Mouse (Mus musculus) heart, embryonic 11.5 days (tissue): ENCODE measurements around the gene Lcn8. TPM values are rescaled to one million over a fixed set of nuclear protein-coding genes. Genes with fewer than 3 reads are reported as not detected.

Source experiments
- ATAC-seq: fragments of 200-750 bp; cut with Nextera tagmentation; replicated peaks from 2 replicates; pipeline ENCODE4 v1.8.0; 2017; ENCODE audit warnings: moderate library complexity; ENCODE audit not compliant: insufficient number of reproducible peaks, low FRiP score, low TSS enrichment
- H3K27ac ChIP-seq: fragments of 300-500 bp; sonication (generic); 2 replicates; pipeline ENCODE4 v1.5.1; 2014; ENCODE audit warnings: mild to moderate bottlenecking, low read depth, low read length
- H3K27me3 ChIP-seq: fragments of 300-500 bp; sonication (generic); 2 replicates; pipeline ENCODE4 v1.6.1; 2014; ENCODE audit warnings: mild to moderate bottlenecking, low read length, mixed read lengths; ENCODE audit not compliant: control insufficient read depth, insufficient read depth
- H3K36me3 ChIP-seq: fragments of 300-500 bp; sonication (generic); 2 replicates; pipeline ENCODE4 v1.6.1; 2014; ENCODE audit warnings: mild to moderate bottlenecking, low read length, moderate library complexity, mixed read lengths; ENCODE audit not compliant: control insufficient read depth, insufficient read depth
- H3K4me1 ChIP-seq: fragments of 300-500 bp; sonication (generic); 2 replicates; pipeline ENCODE4 v1.6.1; 2014; ENCODE audit warnings: low read length; ENCODE audit not compliant: control insufficient read depth, insufficient read depth
- H3K4me2 ChIP-seq: fragments of 300-500 bp; sonication (generic); 2 replicates; pipeline ENCODE4 v1.6.1; 2014; ENCODE audit warnings: mild to moderate bottlenecking, moderate library complexity
- H3K4me3 ChIP-seq: fragments of 300-500 bp; sonication (generic); 2 replicates; pipeline ENCODE4 v1.5.1; 2014; ENCODE audit warnings: low read depth, low read length
- H3K9ac ChIP-seq: fragments of 300-500 bp; sonication (generic); 2 replicates; pipeline ENCODE4 v1.6.1; 2014; ENCODE audit warnings: mild to moderate bottlenecking, low read depth, low read length, moderate library complexity
- H3K9me3 ChIP-seq: fragments of 300-500 bp; sonication (generic); replicated peaks from 2 replicates; pipeline ENCODE4 v1.6.1; 2016; ENCODE audit warnings: low read length; ENCODE audit not compliant: control insufficient read depth
- WGBS: fragments of 180-500 bp; shearing (Covaris S2); extraction: QIAGEN DNeasy Blood & Tissue Kit; methylation state at CpG from one replicate; pipeline ENCODE4 v1.1.7; 2014; ENCODE audit not compliant: insufficient replicate concordance; 5-methylcytosine and 5-hydroxymethylcytosine counted together
- polyA plus RNA-seq: library from polyadenylated mRNA; unstranded; fragments of >200 nt; fragmentation: Nextera tagmentation; extraction: Ambion mirVana; gene quantifications from 2 replicates; pipeline ENCODE4 v1.2.1, GENCODE M21; 2014

The Lcn8 gene
- polyA plus RNA-seq, 1 experiment from 2014 or later: not detected

GRCm38 (mm10) chr2:25657652-25658051, 4.7 kb downstream of the Lcn8 start, which contains the start of gene Lcn5:
Gene Lcn5, plus strand, starts transcription at chr2:25657952.
- Histone ChIP-seq H3K36me3 (no peaks in the 10 kb centered on the region), H3K27ac (no peak within 1 kb of the TSS), H3K27me3 (0 out of 2 replicates have a peak, but pooled peaks cover 2% of the 10 kb centered on the region), H3K9me3 (no peaks in the 10 kb centered on the region), H3K9ac (no peak within 1 kb of the TSS), H3K4me2 (no peak within 1 kb of the TSS), H3K4me3 (no peak within 1 kb of the TSS), H3K4me1 (no peaks in the 10 kb centered on the region)
- no peak for ATAC-seq

GRCm38 (mm10) chr2:25660279-25660678, 7.4 kb downstream of the Lcn8 start:
- H3K9me3 ChIP-seq: no peaks in the 10 kb centered on the region
- no peak overlapping the region for H3K4me2 ChIP-seq
- H3K4me1 ChIP-seq: no peaks in the 10 kb centered on the region
- ATAC-seq: no peak
- no peak overlapping the region for H3K4me3 ChIP-seq
- WGBS: 82% methylated on average over 8 of the region's 8 CpGs
- no peak overlapping the region for H3K9ac ChIP-seq
- H3K27me3 ChIP-seq: 0 out of 2 replicates have a peak, but pooled peaks cover 2% of the 10 kb centered on the region
- H3K36me3 ChIP-seq: no peaks in the 10 kb centered on the region
- no peak overlapping the region for H3K27ac ChIP-seq

GRCm38 (mm10) chr2:25661245-25661970, 8.5 kb downstream of the Lcn8 start:
- 79% methylated on average over 6 of the region's 6 CpGs for WGBS
- ATAC-seq: no peak
- Histone ChIP-seq H3K27me3 (no peaks in the 10 kb centered on the region), H3K36me3 (no peaks in the 10 kb centered on the region), H3K9me3 (no peaks in the 10 kb centered on the region), H3K4me1 (no peaks in the 10 kb centered on the region), H3K9ac (no peak overlapping the region), H3K4me3 (no peak overlapping the region), H3K4me2 (no peak overlapping the region), H3K27ac (no peak overlapping the region)

GRCm38 (mm10) chr2:25663511-25663910, 10.6 kb downstream of the Lcn8 start:
- no peak overlapping the region for H3K9ac ChIP-seq
- no peak overlapping the region for H3K4me2 ChIP-seq
- H3K4me1 ChIP-seq: no peaks in the 10 kb centered on the region
- 82% methylated on average over 1 of the region's 1 CpGs for WGBS
- H3K36me3 ChIP-seq: no peaks in the 10 kb centered on the region
- no peak overlapping the region for H3K27ac ChIP-seq
- H3K27me3 ChIP-seq: no peaks in the 10 kb centered on the region
- no peak for ATAC-seq
- no peak overlapping the region for H3K4me3 ChIP-seq
- no peaks in the 10 kb centered on the region for H3K9me3 ChIP-seq

- Histone ChIP-seq H3K36me3 (no peaks in the 10 kb centered on the region), H3K9ac (no peak overlapping the region), H3K27ac (no peak overlapping the region), H3K27me3 (no peaks in the 10 kb centered on the region), H3K4me2 (no peak overlapping the region), H3K4me1 (no peaks in the 10 kb centered on the region), H3K9me3 (no peaks in the 10 kb centered on the region), H3K4me3 (no peak overlapping the region)
- 76% methylated on average over 5 of the region's 5 CpGs for WGBS
- no peak for ATAC-seq
Observed at GRCm38 (mm10) chr2:25664125-25664524, 11.2 kb downstream of the Lcn8 start.

- no peak overlapping the region for H3K9ac ChIP-seq
- H3K36me3 ChIP-seq: no peaks in the 10 kb centered on the region
- H3K4me2 ChIP-seq: no peak overlapping the region
- H3K9me3 ChIP-seq: no peaks in the 10 kb centered on the region
- H3K27ac ChIP-seq: no peak overlapping the region
- no peak overlapping the region for H3K4me3 ChIP-seq
- ATAC-seq: no peak
- no peaks in the 10 kb centered on the region for H3K4me1 ChIP-seq
- no peaks in the 10 kb centered on the region for H3K27me3 ChIP-seq
- WGBS: 51% methylated on average over 1 of the region's 1 CpGs
Observed at GRCm38 (mm10) chr2:25666516-25666915, 13.6 kb downstream of the Lcn8 start.

GRCm38 (mm10) chr2:25676486-25676885, 23.6 kb downstream of the Lcn8 start, which contains the start of gene Lcn6:
Gene Lcn6, plus strand, starts transcription at chr2:25676786.
- H3K9me3 ChIP-seq: no peaks in the 10 kb centered on the region

GRCm38 (mm10) chr2:25679559-25679958, 26.6 kb downstream of the Lcn8 start:
- no peak for ATAC-seq
- Histone ChIP-seq H3K4me2 (no peak overlapping the region), H3K4me1 (no peaks in the 10 kb centered on the region), H3K9ac (no peak overlapping the region), H3K27ac (no peak overlapping the region), H3K4me3 (no peak overlapping the region), H3K36me3 (no peaks in the 10 kb centered on the region), H3K9me3 (no peaks in the 10 kb centered on the region), H3K27me3 (no peaks in the 10 kb centered on the region; the same call in none of the 2 replicates)
- WGBS: 76% methylated on average over 6 of the region's 6 CpGs

More at GRCm38 (mm10) chr2:25676486-25676885, 23.6 kb downstream of the Lcn8 start, which contains the start of gene Lcn6:
- no peaks in the 10 kb centered on the region for H3K4me1 ChIP-seq
- H3K36me3 ChIP-seq: no peaks in the 10 kb centered on the region
- no peaks in the 10 kb centered on the region for H3K27me3 ChIP-seq
- H3K9ac ChIP-seq: no peak within 1 kb of the TSS
- no peak within 1 kb of the TSS for H3K27ac ChIP-seq
- WGBS: 69% methylated on average over 3 of the region's 3 CpGs
- no peak for ATAC-seq
- H3K4me3 ChIP-seq: no peak within 1 kb of the TSS
- no peak within 1 kb of the TSS for H3K4me2 ChIP-seq

GRCm38 (mm10) chr2:25682426-25682825, 29.5 kb downstream of the Lcn8 start, which contains the start of gene Lcn10:
Gene Lcn10, plus strand, starts transcription at chr2:25682726.
- Histone ChIP-seq H3K4me1 (no peaks in the 10 kb centered on the region), H3K9ac (no peak within 1 kb of the TSS), H3K27me3 (no peaks in the 10 kb centered on the region; the same call in none of the 2 replicates), H3K4me3 (no peak within 1 kb of the TSS), H3K27ac (no peak within 1 kb of the TSS), H3K36me3 (no peaks in the 10 kb centered on the region), H3K9me3 (no peaks in the 10 kb centered on the region), H3K4me2 (no peak within 1 kb of the TSS)
- no peak for ATAC-seq
- 61% methylated on average over 2 of the region's 2 CpGs for WGBS
